Mouse (Mus musculus): ENCODE measurements around the gene Mex3d.

DNA sequence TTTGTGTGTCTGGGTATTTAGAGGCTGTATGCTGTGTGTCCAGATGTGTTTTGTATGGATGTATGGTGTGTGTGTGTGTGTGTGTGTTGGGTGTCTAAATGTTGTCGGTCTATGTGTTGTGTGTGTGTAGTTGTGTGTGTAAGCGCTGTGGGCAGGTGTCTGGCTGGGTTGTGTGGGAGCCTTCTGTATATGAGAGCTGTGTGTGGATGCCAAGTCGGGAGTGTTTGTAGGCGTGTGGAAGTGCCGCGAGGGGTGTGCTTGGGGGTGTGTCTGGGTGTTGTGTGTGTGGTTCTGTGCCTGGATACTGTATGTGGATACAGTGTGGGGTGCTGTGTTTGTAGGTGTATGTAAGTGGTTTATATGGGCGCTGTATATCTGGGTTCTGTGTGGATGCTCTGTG, 30.1 kb downstream of the Mex3d start:
- TF ChIP-seq POLR2A (IDR thresholded peaks at IDR 0.05; ENCODE audit: low read depth, low read length), result no peak
- no peak for TF ChIP-seq CTCF (conservative IDR thresholded peaks at IDR 0.05; ENCODE audit: insufficient read depth, insufficient read length, low read depth, low read length)
